Mouse (Mus musculus) Muller cell, postnatal 12 days (primary cell): ENCODE measurements at regions not wholly inside any gene's neighbourhood (a gene's known extent, or its start where the extent isn't known, plus 50 kb on each side); places are given as distances from the start of the nearest gene placed in this dataset.

Source experiments
- DNase-seq: peaks from one replicate; pipeline ENCODE4 v3.0.0-alpha.2; 2015; ENCODE audit errors: inconsistent ontology term

DNA sequence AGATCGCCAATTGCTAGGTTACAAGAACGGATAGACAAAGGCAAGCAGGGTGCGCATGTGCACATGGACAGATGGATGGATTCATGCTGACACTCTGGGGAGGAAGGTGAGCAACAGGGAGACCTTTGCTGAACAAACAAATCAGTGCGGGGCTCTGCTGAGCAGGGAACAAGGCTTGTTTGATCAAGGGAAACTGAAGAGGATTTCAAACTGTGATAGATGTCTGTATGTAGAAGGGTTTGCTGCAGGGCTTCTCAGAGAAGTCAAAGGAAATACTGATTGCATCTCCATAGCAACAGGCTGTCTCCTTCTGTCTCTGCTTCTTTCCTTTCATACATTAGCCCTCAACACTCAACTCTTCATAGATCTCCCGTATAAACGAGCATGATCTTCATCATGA lies 185.5 kb upstream of the Rnd3 start:
- no peak for DNase-seq

DNA sequence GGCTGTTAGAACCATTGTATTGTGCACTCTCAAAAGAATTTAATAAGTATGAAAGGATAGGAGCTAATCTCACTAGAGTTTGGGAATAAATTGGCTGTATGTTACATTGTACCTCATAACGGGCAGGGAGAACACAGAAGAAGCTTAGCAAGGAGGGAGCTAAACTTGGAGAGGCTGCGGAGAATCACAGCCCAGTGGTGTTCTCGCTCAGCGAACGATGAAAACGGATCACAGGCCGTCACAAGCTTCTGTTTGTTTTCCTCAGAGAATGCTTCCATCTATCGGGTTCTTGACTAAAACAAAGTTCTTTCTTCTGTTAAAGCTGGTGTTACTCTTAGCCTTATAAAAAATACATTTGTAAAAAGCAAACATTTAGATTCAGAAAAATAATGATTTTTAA lies 178.2 kb upstream of the Rnd3 start:
- DNase-seq: no peak

DNA sequence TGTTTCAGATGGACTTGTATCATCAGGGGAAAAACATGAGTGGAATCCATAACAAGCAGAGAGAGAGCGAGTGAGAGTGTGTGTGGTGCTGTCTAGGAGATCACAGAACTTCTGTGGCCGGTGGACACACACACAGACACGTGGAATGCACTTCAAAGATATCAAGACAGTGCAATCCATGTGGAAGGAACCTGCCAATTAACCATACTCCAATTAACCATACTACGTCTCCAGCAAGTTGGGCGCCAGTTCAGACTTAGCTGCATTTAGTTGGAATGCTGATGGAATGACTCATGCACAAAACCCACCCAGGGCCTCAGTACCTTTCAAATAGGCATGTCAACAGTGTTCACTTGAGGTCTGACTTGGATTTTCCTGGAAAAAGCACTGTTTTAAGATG lies 172.8 kb upstream of the Rnd3 start:
- DNase-seq: peak; percentile 87

DNA sequence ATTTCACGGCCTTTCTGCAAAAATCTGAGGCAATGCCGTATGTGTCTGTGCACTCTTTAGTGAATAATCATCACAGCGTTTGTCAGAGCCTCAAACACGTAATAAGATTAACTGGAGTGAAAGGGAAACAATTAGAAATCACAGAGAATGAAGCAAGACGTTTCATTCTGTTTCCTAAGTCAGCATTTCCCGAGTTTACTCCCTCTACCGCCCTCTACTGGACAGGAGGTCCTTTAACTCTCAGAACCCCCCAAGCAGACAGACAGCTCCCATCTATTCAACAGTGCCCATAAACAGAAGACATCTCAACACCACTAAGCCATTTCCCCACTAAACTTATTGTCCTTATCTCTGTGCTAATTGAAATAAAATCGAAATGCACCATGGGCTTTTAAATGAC lies 167.5 kb upstream of the Rnd3 start:
- DNase-seq: no peak

DNA sequence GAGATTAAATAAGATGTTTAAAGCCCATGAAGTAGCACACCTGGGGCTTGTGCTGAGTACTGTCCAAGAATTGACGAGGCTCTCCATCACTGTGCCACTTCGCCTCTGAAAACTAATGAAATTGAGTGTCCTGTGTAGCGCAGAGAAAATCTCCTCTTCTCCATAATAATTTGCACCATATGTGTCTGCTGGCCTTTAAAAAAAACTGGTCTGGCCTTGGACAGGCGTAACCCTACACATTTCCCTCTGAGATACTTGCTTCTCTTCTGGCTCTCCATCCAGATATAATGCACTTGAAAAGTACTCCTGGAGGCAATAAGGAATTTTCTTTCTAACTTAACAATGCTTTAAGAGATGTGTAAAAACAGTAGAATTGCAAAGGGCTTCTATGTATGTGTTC lies 164.5 kb upstream of the Rnd3 start:
- DNase-seq: no peak

DNA sequence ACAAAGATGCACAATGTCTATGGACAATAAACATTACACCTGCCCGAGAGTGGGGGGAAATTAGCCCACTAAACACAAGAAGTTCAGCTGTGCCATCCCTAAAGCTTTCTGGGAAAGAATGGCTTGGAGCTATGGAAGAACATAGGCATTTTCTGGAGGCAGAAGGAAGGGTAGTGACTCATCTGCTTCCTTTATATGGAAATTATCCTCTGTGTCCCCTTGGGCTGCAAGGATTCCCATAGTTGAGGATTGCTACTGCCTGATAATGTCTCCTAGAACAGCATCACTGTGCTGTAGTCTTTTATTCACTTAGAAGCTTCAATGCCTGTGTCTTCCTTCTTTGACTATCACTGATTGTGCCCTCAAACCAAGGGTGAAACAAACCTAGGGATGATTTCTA lies 157.3 kb upstream of the Rnd3 start:
- no peak for DNase-seq

DNA sequence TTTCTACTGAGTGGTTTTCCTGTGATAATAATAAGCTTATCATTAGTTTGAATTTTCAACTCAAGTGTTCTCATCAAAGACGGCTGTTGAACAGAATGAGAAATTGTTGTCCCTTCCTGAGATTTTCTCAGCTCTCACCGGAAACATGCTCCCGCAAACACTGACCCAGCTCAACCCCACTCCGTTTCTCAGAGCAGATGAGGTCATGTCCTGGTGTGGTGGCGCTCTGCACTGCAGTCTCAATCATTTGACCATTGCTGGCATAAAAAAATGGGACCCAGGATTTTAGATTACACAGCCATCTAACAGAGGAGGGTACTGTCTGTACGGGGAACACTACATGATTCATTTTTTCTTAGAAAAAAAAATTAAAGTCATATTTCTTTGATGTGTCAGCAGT lies 156.5 kb upstream of the Rnd3 start:
- peak; percentile 76 for DNase-seq

DNA sequence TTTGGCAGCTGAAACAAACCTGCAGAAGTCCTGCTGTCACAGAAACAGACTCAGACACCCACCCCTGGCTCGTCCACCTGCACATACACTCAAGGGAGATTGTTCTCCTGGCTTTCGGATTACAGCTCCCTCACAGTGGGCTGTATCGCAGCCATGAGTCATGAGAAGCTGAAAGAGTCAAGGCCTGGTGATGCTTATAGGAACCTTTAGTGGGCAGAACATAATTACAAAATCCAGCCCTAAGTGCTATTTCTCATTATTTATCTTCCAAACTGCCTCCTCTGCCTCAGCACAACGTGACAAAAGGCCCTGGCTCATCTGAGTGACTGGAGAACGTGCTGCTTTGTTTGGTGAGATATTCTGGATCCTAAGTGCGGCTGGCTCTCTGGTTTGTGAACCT lies 155.8 kb upstream of the Rnd3 start:
- DNase-seq: peak; percentile 11

DNA sequence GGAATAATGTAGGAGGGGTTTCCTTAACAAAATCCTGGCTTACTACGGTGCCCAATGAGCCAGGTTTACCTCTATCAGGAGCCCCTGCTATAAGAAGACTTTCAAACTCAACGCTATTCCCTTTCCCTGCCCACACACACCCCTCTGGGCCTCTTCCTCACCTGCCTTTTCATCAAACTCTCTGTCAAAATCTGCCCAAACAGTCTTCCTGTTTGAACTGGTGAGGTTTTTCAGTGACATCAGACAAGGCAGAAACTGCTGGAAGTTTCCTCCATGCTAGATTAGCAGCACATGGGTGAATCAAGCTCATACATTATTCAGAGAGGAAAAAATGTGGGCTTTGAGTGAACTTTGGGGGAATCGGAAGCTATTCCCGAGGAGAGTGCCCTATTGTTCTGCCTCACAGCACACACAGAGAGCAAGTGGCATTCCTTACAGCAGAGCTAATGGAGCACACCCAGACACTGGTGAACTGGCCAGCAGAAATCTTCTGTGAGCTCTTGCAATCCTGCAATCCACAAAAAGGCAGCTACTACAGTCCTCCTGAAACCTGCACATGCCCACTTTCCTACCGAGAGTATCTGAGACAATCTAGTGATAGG lies 141.8 kb upstream of the Rnd3 start:
- peak; percentile 89 for DNase-seq

DNA sequence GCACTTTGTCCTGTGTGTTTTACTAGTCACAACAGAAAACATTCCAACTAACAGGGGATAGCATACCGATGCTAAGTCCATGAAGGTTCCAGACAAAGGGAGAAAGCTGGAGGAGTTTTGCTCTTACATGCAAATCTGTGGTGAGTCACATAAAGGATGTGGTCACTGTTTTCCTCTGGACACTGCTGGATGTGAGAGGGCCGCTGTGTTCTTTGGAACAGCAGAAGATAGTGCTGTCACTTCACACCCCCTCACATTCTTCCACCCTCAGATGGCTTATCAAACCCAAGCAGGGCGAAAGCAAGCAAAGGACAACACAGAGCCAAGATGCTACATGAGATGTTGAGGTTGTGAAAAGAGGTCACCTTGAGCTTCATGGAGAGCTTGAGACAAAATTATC lies 139.8 kb upstream of the Rnd3 start:
- DNase-seq: peak; percentile 63

DNA sequence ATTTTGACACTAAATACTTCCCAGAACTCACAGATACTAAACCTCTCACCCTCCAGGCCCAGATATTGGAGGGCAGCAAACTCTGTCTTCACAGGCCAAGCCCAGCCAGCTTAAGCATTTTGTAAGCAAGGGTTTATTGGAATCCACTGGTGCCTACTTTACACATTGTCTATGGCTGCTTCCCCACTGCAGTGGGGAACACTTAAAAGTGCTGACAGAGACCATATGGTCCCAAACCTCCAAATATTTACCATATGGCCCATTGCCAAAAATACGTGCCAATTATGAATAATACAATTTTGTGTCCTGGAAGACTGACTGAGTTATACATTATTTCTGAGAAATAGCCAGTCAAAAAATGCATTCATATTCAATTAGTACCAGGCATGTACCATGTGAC lies 136.7 kb upstream of the Rnd3 start:
- DNase-seq: no peak

DNA sequence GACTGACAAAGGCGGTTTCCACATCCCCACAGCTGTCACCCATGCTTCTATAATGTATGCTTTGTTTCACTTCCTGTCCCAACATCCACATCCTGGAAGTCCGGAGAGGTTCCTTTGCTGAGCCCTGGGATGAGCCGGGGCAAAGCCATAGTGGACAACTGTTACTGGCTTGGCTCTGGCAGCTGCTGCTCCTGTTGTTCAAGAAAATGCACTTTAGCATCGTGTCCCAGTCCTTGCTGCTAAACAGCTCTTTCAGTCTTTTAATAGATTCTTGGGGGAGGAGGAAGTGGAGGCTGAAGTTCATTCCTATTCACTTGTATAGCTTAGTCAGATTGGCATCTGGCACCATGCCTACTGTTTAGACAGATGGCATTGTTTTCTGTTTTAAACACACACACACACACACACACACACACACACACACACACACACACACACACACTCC lies 135.9 kb upstream of the Rnd3 start:
- peak; percentile 60 for DNase-seq

DNA sequence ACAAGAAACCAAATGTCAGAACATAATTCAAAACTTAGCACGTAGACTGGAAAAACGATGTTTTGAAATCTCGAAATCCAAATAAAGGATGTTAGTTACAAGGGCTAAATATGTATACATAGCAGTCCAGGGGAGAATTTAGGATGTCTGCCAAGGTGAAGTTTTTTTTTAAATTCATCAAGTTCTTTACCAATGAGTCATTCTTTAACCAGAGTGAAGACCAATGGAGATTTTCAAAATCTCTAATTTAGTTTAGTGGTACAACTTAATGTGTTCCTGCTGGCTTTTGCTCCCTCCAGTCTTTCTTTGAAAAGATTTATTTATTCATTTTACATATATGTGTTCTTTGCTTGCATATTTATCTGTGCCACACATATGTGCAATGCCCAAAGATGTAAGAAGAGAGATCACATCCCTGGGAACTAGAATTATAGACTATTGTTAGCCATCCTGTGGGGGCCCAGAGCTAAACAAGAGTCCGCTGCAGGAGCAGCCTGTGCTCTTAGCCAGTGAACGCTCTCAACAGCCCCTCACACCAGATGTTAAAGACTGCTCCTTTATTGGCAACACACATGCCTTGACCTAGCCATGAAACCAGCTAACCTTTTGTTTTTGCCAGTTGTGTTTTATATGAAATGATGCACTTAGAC lies 130.6 kb upstream of the Rnd3 start:
- peak; percentile 73 for DNase-seq

DNA sequence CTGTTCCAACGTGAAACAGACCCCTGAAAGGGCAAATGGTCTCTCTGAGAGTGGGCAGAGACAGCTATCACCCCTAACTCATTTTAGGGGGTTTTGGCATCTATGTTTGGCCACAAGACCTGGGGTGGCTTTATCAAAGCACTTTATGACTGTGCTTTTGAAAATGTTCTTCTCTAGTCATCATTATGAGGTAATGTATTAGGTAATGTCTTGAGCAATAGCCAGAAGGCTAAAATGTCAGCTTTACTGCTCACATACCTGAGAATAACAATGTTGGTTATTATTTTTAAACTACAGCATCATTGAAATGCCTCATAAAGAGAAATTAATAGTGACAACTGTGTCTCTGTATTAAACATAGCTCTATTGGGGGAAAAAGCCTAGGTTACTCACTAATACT lies 129.9 kb upstream of the Rnd3 start:
- DNase-seq: peak; percentile 27

DNA sequence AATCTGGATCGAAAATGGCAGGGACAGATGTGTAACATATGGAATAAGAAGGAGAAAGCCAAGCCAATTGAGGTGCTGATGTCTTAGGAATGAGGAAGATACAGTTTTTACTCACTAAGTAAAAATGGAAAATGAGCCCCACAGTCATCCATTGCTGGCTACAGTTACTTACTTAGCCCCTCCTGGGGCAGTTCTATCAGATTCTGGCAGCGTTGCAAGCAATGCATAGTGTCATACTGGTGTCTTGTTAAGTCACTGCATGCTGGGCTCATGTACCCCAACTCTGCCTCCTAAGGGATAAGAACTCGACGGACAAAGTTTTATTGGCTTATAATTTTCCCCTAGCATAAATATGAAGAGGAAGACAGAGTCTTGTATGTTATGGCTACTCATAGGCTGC lies 129.4 kb upstream of the Rnd3 start:
- no peak for DNase-seq

DNA sequence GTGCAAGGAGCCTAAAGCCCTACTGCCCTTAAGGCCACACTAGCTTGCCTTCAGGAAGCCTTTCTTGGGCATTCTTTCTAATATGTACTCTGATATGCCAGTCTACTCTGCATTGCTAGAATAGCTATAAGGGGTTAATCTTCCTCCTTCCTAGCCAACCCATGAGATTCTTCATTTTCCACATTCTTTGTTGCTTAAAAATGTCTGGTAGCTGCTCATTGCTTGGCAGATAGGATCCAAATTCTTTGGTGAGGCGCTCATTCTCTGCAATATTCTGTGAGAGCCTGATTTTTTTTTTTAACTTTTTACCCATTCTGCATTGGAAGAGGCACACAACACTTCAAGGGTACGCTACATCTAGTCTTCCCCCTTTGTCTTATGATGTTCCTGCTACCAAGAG lies 127.7 kb upstream of the Rnd3 start:
- DNase-seq: peak; percentile 91

DNA sequence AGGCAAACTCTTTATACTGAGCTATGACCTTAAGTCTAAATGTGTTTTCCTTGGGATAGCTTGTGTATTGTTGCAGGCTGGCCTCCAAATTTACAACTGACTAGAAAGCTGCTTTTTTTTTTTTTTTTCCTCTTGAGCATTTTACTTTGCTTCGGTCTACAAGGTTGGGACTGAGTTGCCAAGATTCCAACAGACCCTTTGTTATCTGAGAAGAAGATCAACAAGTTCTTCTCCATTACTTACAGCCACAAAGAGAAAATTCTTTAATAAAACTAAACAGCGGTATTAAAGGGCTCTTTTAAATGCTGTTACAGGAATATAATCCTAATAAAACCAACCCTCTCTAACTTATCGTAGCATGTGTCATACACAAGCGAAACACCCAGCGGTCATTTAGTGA lies 124.4 kb upstream of the Rnd3 start:
- DNase-seq: peak; percentile 19

DNA sequence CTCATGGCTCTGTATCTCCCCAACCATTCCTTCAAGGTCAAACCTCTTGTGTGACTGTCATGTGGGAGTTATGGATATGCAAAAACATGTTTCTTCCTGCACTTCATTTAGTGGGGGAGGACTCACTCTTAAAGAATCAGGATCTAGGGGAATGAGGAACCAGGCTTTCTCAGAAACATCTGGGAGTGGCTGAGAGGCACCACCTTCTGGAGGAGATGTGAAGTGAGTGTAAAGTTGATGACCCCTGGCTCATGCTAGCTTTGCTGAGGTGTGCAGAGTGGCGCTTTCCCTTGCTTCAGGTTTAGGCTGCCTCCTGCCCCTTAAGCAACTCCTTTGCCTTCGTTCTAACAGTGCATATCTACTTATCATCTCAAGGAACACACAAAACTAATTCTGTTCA lies 119.6 kb upstream of the Rnd3 start:
- no peak for DNase-seq

DNA sequence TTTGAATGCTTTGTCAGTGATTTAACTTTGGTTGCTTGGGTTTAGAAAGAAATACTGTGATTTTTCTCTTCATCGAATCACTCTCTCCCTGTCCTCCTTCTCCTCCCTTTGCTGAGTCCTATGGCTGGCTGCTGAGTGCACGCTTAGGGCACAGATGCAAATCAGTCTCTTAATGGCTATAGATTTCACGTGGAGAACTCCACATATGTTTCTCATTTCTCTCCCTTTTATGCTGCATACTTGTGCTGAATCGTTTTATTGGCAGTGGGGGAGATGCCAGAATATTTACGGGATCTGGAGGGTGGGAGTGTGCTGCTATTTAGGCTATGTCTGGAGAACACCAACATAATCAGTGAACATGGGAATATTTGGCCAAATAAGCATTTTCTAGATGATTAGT lies 118.8 kb upstream of the Rnd3 start:
- no peak for DNase-seq

DNA sequence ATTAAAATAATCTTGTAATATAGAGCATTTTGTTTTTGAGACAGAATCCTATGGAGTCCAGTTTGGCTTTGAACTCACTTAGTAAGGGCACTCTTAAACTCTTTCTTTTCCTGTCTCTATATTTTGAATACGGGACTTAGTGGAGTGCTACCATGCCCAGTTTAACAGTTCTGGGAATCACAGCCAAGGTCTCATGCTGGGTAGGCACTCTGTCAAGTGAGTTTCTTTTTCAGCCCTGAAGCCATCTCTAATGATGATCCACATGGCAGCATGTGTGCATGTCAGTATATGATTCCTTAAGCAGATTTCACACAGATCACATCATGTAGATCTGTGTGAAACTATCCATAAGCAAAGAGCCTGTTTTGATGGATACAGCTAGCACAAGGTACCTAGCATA lies 113.6 kb upstream of the Rnd3 start:
- DNase-seq: no peak

DNA sequence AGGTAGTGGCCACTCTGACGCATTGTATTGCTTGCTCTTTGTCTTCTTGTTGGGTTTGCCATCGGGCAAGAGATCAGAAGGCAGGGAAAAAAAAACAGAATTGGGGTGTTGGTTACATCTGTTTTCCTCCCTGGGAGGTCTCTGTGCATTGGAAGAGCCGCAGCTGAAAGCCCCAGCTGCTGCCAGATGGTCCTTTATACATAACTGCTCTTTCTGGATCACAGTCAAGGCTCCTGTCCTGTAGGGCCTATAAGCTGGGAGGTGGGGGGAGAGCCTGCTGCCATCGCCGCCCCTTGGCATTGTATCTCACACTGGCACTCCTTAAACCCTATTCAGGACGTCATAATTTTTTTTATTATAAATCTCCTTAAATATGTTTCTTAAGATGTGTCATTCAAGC lies 101.9 kb upstream of the Rnd3 start:
- DNase-seq: no peak

DNA sequence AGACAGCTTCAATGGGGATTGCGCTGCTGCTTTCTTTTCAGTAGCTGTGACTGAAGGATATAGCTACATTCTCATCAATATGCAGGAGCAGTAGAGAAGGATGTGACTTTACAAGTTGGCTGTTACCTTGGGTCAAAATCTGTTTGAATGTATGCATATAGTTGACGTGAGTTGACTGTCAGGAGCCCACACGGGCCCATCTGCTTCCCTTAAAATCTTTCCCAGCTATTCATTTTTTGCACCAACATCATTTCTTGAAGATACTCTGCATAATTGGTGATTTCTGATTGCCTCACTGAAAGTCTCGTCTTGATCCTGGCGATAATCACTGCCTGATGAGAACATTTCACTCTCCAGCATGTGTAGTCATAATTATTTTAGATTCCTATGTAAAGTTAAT lies 92.7 kb upstream of the Rnd3 start:
- no peak for DNase-seq

DNA sequence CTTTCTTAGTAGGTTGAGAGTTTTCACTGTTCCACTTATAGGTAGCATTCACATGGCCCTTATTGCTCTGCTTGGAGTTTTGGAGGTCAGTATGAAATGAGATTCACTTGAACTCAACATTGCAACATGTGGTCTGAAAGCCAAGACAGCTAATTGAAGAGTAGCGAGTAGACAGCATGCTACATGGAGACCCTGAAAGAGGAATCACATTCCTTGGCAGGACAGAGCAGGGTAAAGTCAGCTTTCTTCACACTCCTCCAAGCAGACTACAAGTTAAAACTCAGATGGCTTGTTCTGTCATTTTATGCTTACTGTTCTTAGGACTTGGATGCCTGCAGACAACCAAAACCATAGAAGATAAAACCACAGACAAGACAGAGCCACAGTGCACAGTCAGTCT lies 91.1 kb upstream of the Rnd3 start:
- DNase-seq: no peak

DNA sequence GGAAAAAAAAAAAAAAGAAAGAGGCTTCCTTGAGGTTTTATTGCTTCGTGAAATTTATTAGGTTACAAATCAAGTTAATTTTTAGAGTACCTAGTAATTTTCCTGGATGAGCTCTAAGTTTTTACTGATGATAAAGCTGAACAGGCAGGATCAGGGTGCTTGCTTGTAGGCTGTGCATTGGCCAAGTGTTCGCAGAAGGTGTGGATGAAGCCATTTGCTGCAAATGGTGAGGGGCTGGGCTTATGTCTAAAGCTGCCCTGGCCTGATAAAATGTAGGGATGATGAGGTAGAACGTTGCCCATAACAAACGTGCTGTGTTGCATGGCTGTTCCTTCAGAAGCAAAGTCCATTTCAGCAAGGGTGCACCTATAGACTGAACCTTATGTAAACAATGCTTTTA lies 90.1 kb upstream of the Rnd3 start:
- no peak for DNase-seq
